Mouse (Mus musculus) midbrain, embryonic 13.5 days (tissue): Measurements from ENCODE around the gene Leprot. TPM values are rescaled to one million over a fixed set of nuclear protein-coding genes. Genes with fewer than 3 reads are reported as not detected.

Source experiments
- ATAC-seq: fragments of 200-750 bp; cut with Nextera tagmentation; 2 replicates; pipeline ENCODE4 v1.8.0; 2017; ENCODE audit warnings: mild to moderate bottlenecking, moderate TSS enrichment, moderate library complexity
- H3K27ac ChIP-seq: fragments of 300-500 bp; sonication (generic); 2 replicates; pipeline ENCODE4 v1.5.1; 2015; ENCODE audit warnings: inconsistent platforms, mild to moderate bottlenecking, moderate library complexity
- H3K27me3 ChIP-seq: fragments of 300-500 bp; sonication (generic); 2 replicates; pipeline ENCODE4 v1.6.1; 2015; ENCODE audit warnings: mild to moderate bottlenecking, inconsistent platforms
- H3K36me3 ChIP-seq: fragments of 300-500 bp; sonication (generic); 2 replicates; pipeline ENCODE4 v1.6.1; 2015; ENCODE audit warnings: mild to moderate bottlenecking, inconsistent platforms
- H3K4me1 ChIP-seq: fragments of 300-500 bp; sonication (generic); replicated peaks from 2 replicates; pipeline ENCODE4 v1.6.1; 2015; ENCODE audit warnings: inconsistent platforms
- H3K4me2 ChIP-seq: fragments of 300-500 bp; sonication (generic); replicated peaks from 2 replicates; pipeline ENCODE4 v1.6.1; 2015; ENCODE audit warnings: moderate library complexity, mild to moderate bottlenecking, inconsistent platforms
- H3K4me3 ChIP-seq: fragments of 300-500 bp; sonication (generic); replicated peaks from 2 replicates; pipeline ENCODE4 v1.5.1; 2015; ENCODE audit warnings: mild to moderate bottlenecking, inconsistent platforms
- H3K9ac ChIP-seq: fragments of 300-500 bp; sonication (generic); replicated peaks from 2 replicates; pipeline ENCODE4 v1.6.1; 2015; ENCODE audit warnings: mild to moderate bottlenecking, inconsistent platforms
- H3K9me3 ChIP-seq: fragments of 300-500 bp; sonication (generic); 2 replicates; pipeline ENCODE4 v1.6.1; 2016; ENCODE audit warnings: mild to moderate bottlenecking, inconsistent platforms
- WGBS: fragments of 180-500 bp; shearing (Covaris S2); methylation state at CpG from one replicate; pipeline ENCODE4 v1.1.7; 2015; 5-methylcytosine and 5-hydroxymethylcytosine counted together
- polyA plus RNA-seq: library from polyadenylated mRNA; unstranded; fragments of >200 nt; fragmentation: Nextera tagmentation; extraction: Ambion mirVana; gene quantifications from 2 replicates; pipeline ENCODE4 v1.2.1, GENCODE M21; 2015

The Leprot gene
- polyA plus RNA-seq, 1 experiment from 2014 or later: 94.2 TPM

DNA sequence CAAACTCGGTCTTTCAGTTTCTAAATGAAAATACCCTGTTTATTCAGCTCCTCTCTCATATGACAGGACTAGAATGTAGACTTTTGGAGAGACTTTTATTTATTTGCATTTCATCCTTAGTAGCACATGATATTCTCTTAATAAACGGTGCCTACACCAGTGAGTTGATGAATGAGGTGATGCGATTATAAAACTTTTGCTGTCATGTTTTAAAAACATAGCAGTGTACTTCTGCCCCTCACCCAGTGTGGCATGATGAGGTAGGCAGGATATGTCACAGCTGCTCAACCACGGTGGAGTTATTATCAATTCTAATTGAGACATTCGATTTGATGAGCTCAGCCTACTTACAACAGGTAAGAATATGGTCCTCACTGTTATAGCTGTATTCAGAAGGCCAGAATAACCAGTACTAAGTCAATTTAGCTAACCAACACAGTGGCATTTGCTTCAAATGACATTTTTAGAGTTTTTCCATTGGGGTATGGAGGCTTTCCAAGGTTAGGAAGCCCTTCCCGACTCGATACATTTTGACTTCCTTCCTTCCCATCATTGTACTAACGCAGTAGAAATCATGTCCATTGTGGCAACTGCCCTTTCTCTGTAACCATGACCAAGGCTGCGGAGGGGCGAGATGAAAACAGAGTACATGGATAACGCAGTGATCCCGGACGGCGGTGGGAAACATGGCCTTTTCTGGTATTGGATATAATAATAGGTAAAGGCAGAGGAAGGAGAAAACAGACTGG lies 53.5 kb downstream of the Leprot start:
- WGBS: 90% methylated on average over 14 of the region's 14 CpGs
- no peak for ATAC-seq
- H3K4me3 ChIP-seq: no peak overlapping the region

DNA sequence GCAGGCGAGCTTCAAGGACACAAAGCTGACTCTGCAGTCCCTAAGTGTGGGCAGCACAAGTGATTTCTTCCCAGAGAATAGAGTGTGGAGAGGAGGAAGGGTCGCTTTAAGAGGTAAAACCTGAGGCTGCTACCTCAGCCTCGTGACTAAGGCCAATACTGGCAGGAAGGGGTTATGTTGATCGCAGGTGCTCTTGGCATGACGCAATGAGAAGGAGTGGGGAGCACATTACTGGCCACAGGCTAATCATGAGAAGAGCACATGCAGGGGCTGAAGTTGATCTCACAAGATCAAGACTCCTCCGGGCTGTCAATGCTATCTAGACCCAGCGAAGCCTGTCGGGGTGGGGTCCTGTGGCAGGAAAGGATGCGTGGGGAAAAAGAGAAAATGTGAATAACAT lies 57.8 kb downstream of the Leprot start:
- Histone ChIP-seq H3K27ac (no peak overlapping the region), H3K4me2 (no peak overlapping the region), H3K4me3 (no peak overlapping the region), H3K9ac (no peak overlapping the region), H3K27me3 (no peaks in the 10 kb centered on the region), H3K9me3 (no peaks in the 10 kb centered on the region), H3K36me3 (no peaks in the 10 kb centered on the region), H3K4me1 (no peaks in the 10 kb centered on the region)
- ATAC-seq: no peak
- WGBS: 86% methylated on average over 9 of the region's 9 CpGs

More for the DNA sequence above, 53.5 kb downstream of the Leprot start:
- H3K4me1 ChIP-seq: no peaks in the 10 kb centered on the region
- H3K27ac ChIP-seq: no peak overlapping the region
- no peak overlapping the region for H3K4me2 ChIP-seq
- H3K27me3 ChIP-seq: no peaks in the 10 kb centered on the region
- H3K9ac ChIP-seq: no peak overlapping the region
- no peaks in the 10 kb centered on the region for H3K36me3 ChIP-seq
- H3K9me3 ChIP-seq: no peaks in the 10 kb centered on the region

DNA sequence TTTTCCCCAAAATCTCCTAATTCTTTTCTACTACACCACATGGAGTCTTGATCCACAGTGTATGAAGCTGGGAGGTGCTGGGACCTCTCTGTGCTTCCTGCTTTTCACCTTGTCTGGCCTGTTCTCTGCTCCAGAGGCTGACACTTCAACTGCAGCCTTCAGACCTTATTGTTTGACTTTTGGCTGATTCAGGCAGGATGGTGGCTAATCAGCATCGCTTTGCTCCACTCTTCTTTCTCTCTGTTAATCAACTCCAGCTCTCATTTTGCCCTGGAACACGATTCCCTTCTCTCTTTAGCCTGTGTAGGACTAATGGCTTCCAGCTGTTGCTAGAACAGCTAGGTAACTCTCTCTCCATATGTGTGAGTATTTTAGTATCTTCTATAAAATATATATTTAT lies 59.7 kb downstream of the Leprot start:
- ATAC-seq: no peak
- H3K9ac ChIP-seq: no peak overlapping the region
- H3K36me3 ChIP-seq: no peaks in the 10 kb centered on the region
- no peak overlapping the region for H3K4me3 ChIP-seq
- 63% methylated on average over 2 of the region's 2 CpGs for WGBS
- H3K9me3 ChIP-seq: no peaks in the 10 kb centered on the region
- no peak overlapping the region for H3K4me2 ChIP-seq
- no peaks in the 10 kb centered on the region for H3K27me3 ChIP-seq
- H3K4me1 ChIP-seq: no peaks in the 10 kb centered on the region
- no peak overlapping the region for H3K27ac ChIP-seq

DNA sequence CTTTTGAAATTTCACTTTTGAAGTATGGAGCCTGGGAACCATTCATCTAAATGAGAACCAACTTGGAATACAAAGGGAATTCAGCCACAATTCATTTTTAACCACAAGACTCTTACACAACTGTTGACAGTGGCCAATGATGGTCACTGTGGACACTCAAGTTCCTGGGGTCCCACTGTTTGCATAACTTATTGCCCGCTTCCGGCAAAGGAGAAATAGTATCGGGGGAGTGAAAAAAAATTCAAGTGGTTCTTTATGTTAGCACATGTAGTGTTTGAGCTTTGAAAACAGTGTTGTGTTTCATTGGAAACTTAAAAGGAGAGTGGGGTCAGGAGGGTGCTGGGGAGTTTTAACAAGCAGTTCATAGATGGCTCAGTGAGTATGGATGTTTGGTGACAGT lies 60.4 kb downstream of the Leprot start:
- Histone ChIP-seq H3K4me2 (no peak overlapping the region), H3K9ac (no peak overlapping the region), H3K27ac (no peak overlapping the region), H3K4me3 (no peak overlapping the region), H3K36me3 (no peaks in the 10 kb centered on the region), H3K27me3 (no peaks in the 10 kb centered on the region), H3K9me3 (no peaks in the 10 kb centered on the region), H3K4me1 (no peaks in the 10 kb centered on the region)
- no peak for ATAC-seq
- WGBS: 80% methylated on average over 3 of the region's 3 CpGs

Other genes with a start within 250 kb of the Leprot start
- gene Ak4, start 228.4 kb upstream of the Leprot start, polyA plus RNA-seq: 7.3 and 8.1 TPM in 2 replicates
- gene Dnajc6, start 151.1 kb upstream of the Leprot start, polyA plus RNA-seq: 23.9 and 24.8 TPM in 2 replicates
- 1.9 and 2.7 TPM in 2 replicates for gene Lepr, start 69.7 kb downstream of the Leprot start, polyA plus RNA-seq
- gene B020004J07Rik, start 196.3 kb downstream of the Leprot start, polyA plus RNA-seq: not detected in 2 replicates
- gene C130073F10Rik, start 246.1 kb downstream of the Leprot start, polyA plus RNA-seq: not detected in 2 replicates